Mouse (Mus musculus): Measurements from ENCODE around the gene Kif7.

The Kif7 gene

GRCm38 (mm10) chr7:79721386-79721977, 6.0 kb upstream of the Kif7 start:
- DNase-seq: peak; percentile 54

DNA sequence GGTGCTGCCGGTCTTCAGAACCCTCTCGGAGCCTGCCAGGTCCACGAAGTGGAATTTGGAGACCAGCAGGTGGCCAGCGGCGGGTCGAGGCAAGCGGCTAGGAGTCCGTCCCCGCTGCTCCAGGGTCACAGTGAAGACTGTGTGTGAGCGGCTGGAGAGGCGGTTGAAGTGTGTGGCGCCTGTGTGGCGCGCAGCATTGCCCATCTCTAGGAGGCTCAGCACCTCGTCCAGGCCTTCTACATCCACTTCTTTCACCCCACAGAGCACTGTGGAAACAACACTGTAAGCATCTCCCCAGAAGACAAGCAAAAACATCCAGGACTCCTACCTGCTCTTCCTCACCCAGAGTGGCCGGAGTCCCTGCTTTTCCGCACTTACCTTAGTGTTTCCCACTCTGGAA, 4.7 kb downstream of the Kif7 start:
- no peak for DNase-seq

- peak; percentile 76 for DNase-seq
These were observed 5.4 kb downstream of the Kif7 start for GRCm38 (mm10) chr7:79710130-79710607.

GRCm38 (mm10) chr7:79705210-79705609, 10.3 kb downstream of the Kif7 start:
- no peak for DNase-seq

GRCm38 (mm10) chr7:79702755-79703154, 12.8 kb downstream of the Kif7 start:
- DNase-seq: no peak

GRCm38 (mm10) chr7:79696495-79696894, 19.0 kb downstream of the Kif7 start:
- DNase-seq: no peak

GRCm38 (mm10) chr7:79680231-79680630, 35.3 kb downstream of the Kif7 start:
- DNase-seq: no peak

DNA sequence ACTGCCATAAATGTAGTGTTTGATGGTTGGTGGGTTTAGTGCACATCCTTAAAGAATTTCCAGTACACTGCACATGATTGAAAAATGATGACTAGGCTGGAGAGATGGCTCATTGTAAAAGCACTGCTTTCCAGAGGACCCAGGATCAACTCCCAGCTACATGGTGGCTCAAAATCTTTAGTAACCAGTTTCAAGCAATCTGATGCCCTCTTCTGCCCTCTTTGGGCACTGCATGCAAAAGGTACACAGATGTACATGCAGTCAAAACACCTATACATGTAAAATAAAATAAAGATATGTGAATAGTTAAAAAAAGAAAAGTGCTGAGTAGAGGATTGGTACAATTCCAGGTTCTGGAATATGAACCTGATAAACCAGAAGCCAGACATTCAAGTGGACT, 36.3 kb downstream of the Kif7 start:
- no peak for DNase-seq

DNA sequence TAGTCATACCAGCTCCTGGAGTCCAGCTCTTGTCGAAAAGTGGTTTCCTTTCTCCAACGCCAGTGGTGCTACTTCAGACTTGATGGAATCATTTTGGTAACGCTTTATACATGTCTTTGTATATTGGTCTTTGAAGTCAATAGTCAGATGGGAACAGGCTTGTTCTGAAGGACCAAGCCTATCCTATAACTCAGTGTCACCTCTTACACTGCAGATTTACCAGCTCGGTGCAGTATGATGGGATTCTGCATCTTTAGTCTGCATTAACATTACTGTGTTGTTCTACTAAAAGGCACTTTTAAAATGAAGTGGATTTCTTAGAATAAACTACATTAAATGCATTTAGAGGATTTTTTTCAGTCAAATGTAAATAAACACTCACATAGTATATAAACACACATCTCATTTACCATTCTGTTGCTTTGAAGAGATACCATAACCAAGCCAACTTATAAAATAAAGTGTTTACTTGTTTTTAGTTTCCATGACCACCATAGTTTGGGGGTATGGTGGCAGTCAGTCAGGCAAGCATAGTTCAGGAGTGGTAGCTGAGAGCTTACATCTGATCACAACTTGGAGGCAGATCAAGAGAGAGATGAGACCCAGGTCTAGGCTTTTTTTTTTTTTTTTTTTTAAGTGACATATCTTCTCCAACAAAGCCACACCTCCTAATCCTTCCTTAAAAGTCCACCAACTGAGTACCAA, 44.5 kb downstream of the Kif7 start:
- no peak for DNase-seq

GRCm38 (mm10) chr7:79666690-79667089, 48.8 kb downstream of the Kif7 start:
- DNase-seq: no peak

- DNase-seq: no peak
These were observed 54.1 kb downstream of the Kif7 start for GRCm38 (mm10) chr7:79661253-79661890.

DNA sequence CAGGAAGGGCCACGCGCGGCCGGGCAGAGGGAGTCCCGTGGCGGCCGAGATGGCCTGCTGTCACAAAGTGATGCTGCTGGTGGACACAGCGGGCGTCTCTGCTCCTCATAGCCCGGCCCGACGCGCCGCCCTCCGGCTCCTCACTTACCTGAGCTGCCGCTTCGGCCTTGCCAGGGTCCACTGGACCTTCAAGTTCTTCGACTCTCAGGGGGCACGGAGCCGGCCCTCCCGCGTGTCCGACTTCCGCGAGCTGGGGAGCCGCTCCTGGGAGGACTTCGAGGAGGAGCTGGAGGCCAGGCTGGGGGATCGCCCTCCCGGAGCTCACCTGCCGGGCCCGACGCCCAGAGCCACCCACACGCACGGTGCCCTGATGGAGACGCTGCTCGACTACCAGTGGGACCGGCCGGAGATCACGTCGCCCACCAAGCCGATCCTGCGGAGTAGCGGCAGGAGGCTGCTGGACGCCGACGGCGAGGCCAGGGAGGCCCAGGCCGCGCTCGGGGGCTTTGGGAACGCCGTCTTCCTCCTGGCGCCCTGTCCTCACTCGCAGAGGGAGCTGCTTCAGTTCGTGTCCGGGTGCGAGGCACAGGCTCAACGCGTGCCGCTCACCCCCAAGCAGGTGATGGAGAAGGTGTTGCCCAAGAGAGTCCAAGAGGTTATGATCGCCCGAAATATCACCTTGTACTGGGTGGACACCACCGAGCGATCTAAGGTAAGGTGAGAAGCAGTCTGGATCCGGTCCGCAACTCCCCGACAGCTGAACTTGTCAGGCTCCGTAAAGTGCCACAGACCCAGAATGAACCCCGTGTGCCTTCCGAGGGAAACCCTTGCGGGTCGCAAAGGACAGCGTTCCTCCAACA, 55.0 kb downstream of the Kif7 start:
- no peak for DNase-seq

GRCm38 (mm10) chr7:79659578-79660290, 55.8 kb downstream of the Kif7 start, which contains the start of gene Ticrr:
TSS of gene Ticrr (plus strand) at chr7:79660196.
- DNase-seq: peak; percentile 96

- DNase-seq: no peak
These were observed 60.9 kb downstream of the Kif7 start for GRCm38 (mm10) chr7:79654586-79654985.

GRCm38 (mm10) chr7:79654185-79654584, 61.3 kb downstream of the Kif7 start:
- no peak for DNase-seq

- DNase-seq: peak; percentile 79
These were observed 66.5 kb downstream of the Kif7 start for GRCm38 (mm10) chr7:79649005-79649404.
